Mouse (Mus musculus) C2C12 (cell line): ENCODE data around the gene Elovl6.

ENCODE experiments used
- CEBPB ChIP-seq: IDR thresholded peaks from one replicate; pipeline ENCODE4 v1.6.1; 2011; ENCODE audit warnings: low read depth, mild to moderate bottlenecking, control low read depth, moderate library complexity
- CTCF ChIP-seq: IDR thresholded peaks from one replicate; pipeline ENCODE4 v1.5.1; 2011; ENCODE audit not compliant: control insufficient read depth, insufficient read depth, insufficient read length

- no peak for TF ChIP-seq CTCF
- no peak for TF ChIP-seq CEBPB
Measured at GRCm38 (mm10) chr3:129504928-129505327, 27.2 kb upstream of the Elovl6 start.
